Mouse (Mus musculus) kidney, adult 9 months (tissue): ENCODE measurements around the gene Bricd5.

Experiments
- DNase-seq: peaks from one replicate; pipeline ENCODE4 v3.0.0; 2022

The Bricd5 gene

DNA sequence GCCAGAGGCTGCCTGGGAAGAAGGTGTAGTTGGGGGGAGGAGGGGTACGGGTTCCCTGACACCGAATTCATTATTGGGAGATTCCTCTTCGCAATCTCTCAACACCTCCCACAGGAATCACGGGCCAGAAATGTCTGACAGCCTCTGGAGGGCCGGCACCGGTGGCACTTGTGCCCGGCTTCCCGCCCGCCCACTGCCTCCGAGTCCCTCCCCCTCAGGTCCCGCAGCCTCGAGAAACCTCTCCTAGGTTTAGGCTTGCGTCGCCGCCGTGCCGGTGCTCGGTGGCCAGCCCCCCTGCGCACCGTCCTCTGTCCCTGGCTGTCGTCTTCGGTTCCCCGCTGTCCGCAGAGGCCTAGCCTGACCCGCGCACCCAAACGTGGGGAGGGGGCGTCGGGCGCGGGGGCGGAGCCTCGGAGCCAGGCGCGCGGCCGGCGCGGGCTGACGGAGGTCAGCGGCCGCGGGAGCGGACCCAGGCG is 14.5 kb downstream of the Bricd5 start, which contains the start of gene Caskin1:
Gene Caskin1, plus strand, starts transcription at position 416 of the 476 bp plus-strand sequence.
- DNase-seq, result no peak

DNA sequence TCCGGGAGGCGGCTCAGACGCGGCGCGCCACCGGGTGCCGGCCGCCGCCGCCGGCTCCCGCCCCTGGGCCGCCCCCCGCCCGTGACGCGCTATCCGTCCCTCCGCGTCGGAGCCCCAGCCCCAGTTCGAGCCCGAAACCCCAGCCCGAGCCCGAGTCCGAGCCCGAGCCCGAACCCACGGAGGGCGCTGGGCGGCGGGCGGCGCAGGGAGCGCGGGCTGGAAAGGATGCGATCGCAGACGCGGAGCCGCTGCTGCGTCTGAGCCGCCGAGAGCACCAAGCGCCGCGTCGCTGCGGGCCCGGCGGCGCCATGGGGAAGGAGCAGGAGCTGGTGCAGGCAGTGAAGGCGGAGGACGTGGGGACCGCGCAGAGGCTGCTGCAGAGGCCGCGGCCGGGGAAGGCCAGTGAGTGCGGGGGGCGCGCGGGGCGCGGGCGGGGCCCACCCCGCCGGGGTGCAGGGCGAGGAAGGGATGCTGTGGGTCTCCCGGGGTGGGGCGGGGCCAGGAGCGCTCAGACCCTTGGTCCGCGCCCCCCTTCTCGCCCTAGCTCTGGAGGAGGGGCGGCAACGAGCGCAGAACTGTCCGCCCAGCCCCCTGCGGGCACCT is 15.1 kb downstream of the Bricd5 start:
- DNase-seq, result no peak

DNA sequence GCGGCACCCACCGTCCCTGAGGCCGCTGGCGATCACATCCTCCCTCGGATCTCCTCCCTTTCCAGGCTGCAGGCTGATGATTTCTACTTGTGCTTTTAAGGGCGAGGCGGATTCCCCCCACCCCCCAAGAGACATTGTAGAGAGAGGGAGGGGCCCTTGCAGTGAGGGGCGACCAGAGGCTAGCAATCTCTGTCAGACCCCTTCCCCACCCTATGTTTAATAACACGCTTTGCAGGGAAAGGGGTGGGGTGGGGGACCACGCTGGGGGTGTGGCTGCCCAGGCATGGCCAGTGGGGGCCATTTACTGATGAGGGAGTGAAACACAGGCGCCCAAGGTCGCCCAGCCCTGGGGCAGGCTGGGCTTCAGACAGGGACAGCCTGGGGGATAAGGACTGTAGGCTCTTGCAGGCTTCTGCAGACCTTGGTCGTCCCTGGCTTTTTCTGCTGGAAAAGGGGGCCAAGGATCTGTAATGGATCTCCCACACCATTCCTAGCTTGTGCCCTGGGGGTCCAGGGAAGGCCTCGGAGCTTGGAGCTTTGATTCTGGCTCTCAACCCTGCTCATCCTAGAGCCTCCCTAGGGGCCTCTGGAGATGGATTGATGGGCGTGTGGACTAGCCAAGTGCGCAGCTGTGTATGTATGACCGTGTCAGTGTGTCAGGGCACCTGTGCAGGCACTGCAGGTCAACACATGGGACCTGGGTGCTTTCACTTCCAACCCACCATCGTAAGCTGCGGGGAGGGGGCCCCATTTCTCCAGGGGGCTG is 15.8 kb downstream of the Bricd5 start:
- DNase-seq, result no peak

DNA sequence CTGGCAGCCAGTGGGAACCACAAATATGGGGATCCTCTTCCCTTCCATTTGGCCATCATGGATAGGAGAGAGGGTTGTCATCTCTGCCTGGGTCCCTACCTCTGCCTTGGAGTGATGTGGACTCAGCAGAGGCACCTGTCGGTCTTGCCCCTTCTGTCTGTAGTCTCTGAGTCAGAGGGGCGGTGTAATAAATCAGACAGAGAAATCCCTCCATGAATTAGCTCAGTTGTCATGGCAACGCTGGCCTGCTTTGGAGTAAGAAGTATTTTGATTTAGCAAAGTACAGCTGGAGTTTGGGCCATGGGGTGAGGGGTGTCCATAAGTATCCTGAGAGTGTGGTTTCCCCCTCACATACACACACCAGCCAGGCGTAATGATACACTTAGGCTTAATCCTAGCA is 16.7 kb downstream of the Bricd5 start:
- no peak for DNase-seq

DNA sequence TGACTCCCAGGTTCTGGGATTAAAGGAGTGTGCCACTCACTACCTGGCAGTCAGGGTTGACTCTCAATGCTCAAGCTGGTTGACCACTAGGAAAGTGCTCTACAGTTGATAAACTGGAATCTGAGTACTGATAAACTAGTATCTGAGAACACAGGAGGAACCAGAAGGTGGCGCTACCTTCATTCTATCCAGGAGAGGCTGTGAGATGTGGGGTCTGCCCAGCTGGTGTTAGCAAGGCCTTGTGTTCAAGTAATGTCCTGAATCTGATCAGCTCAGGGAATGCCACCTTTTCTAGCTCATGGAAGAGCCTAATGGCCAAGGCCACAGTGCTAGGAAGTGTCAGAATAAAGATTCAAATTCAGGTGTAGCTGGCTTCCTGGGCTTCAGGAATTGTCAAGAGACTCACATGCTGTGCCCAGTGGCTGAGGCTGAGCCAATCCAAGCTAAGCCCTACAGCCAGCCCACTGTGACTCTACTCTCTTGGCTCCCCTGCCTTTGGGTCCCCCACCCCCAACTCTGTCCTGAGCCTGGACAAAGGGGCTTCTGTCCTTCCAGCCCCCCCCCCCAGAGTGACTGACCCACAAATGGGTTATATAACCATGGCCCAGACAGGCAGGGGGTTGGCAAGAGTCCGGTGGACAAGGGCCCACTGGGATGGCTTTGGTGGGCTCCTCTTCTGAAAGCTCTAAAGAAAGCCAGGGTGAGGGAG is 21.1 kb downstream of the Bricd5 start:
- DNase-seq, result peak; percentile 51

DNA sequence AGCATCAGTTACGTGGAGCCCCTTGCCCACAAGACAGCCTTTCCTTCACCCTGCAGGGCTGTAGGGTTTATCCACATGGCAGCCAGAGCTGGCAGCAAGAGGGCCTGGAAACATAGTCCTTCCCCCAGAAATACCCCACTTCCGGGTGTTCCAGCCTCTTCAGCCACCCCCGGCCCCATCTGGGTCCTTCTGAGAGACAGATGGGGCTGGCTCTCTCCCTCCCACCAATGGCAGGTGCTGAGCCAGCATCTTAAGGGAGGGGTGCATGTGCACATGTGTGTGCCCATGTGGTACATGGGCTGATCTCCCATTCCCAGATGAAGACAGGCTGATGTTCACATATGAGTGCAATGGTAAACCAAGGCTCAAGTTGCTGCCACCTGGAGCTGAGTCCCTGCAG is 21.8 kb downstream of the Bricd5 start:
- DNase-seq, result no peak

DNA sequence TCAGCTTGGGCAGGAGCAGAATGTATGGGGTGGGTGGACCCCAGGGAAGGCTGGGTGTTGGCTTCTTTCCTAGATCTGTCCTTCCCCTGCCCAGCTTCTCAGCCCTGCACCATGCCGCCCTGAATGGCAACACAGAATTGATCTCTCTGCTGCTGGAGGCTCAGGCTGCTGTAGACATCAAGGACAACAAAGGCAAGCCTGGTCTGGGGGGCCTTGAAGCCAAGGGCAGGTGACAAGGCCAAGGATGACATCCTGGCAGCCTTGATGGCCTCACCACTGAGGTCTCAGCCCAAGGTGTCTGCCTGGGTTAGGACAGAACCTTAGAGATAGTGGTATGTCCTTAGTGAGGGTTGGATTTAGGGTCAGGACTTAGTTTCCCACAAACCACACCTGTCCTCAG is 22.3 kb downstream of the Bricd5 start:
- no peak for DNase-seq

DNA sequence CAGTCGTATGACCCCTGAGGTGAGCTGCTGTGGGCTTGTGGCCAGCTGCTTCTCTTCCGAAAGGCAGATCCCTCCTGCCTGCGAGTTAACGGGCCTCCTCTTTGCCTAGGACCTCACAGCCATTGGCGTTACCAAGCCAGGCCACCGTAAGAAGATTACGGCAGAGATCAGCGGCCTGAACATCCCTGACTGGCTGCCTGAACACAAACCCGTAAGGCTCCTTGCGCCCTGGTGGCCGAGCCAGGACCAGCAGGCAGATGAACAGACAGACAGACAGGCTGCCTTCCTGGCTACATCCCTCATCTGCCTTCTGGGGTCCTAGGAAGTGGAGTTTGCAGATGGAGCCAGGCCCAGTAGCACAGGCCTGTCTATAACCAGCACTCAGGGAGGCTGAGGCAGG is 28.5 kb downstream of the Bricd5 start:
- DNase-seq, result no peak

DNA sequence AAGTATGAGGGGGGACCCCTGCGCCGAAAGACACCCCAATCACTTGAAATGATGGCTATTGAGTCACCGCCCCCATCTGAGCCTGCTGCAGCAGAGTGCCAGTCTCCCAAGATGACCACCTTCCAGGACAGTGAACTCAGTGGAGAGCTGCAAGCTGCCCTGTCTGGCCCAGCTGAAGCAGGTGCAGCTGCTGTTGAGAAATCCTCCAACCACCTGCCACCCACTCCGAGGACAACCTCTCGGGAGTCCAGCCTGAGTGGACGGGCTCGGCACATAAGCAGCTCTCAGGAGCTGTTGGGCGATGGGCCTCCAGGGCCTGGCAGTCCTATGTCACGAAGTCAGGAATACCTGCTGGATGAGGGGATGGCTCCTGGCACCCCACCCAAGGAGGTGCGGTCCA is 30.4 kb downstream of the Bricd5 start:
- DNase-seq, result no peak

DNA sequence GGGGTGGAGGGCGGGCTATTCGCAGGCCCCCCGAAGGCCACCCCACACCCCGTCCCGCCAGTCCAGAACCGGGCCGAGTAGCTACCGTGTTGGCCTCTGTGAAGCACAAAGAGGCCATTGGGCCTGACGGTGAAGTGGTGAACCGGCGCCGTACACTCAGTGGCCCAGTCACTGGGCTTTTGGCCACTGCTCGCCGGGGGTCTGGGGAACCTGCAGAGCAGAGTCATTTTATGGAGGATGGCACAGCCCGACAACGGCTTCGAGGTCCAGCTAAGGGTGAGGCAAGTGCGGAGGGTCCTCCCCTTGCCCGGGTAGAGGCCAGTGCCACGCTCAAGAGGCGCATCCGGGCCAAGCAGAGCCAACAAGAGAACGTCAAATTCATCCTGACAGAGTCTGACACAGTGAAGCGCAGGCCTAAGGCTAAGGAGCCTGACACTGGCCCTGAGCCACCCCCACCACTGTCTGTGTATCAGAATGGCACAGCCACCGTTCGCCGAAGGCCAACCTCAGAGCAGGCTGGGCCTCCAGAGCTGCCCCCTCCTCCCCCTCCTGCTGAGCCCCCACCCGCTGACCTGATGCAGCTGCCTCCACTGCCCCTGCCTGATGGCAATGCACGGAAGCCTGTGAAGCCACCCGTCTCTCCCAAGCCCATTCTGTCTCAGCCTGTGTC is 31.7 kb downstream of the Bricd5 start:
- DNase-seq, result no peak

DNA sequence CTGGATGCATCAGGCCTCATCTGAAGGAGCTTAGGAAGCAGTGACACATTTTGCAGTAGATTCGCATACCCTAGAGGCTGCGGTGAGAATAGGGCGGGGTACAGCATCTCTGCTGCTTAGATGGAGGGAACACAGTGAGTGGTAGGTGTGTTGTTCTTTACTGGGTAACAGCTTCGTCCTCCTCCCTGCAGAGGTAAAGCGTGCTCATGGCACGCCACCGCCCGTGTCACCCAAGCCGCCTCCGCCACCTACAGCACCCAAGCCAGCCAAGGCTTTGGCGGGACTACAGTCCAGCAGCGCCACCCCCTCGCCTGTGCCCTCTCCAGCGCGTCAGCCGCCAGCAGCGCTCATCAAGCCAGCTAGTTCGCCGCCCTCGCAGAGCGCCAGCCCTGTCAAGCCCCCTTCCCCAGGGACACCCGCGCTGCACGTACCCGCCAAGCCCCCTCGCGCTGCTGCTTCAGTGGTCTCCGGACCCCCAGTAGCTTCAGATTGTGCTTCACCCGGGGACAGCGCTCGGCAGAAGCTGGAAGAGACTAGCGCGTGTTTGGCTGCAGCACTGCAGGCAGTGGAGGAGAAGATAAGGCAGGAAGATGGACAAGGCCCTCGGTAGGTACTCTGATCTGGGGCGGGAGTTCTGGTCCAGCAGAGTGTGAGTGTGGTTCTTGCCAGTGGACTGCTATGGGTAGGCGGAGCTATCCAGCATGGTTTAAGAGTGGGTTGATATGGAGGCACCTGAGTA is 32.8 kb downstream of the Bricd5 start:
- no peak for DNase-seq

DNA sequence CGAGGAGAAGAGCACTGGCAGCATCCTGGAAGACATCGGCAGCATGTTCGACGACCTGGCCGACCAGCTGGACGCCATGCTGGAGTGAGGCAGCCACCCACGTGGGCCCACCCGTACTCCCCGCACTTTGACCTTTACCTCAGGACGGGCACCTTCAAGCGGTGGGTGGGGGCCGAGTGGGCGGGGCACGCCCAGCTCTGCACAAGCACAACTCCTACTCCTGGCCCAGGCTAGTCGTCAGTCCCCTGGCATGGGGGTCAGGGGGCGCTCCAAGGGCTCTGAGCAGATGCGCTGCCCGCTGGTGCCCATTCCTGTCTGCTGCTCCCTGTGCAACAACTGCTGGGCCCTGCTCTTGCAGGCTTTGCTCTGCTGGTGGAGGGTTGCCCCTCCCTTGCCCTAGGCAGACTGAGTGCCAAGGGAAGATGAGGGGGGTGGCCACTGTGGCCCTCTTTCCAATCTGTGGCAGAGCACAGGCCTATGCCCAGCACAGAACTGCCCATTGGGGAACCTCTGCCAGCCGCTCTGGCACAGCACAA is 33.5 kb downstream of the Bricd5 start:
- no peak for DNase-seq

DNA sequence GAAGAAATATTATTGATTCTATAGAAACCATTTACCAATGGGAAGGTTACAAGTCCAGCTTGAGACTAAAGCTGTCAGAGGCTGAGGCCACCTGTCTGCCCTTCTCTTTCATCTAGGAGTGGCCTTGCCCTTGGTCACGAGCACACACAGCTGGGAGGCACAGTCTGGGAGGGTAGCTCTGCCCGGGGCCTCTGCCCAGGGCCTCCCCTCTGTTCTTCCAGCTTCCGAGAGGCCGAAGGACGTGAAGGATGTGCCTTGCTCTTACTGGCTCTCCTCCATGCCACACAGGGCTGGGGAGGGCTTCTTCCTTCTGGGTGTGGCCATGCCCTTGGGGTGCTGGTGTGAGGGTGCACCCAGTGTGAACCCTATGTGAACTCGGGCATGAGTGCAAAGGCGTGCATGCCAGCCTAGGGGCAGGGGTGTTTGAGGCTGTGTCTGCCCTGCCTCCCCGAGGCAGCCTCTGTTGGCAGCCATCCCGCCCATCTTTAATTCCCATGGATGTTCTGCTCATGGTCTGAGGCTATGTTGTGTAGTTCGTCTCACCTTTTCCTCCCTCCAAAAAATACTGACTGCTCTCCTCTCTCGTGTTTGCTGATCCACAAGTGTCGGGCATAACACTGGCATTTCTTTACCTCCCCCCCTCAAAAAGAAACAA is 34.2 kb downstream of the Bricd5 start:
- no peak for DNase-seq

DNA sequence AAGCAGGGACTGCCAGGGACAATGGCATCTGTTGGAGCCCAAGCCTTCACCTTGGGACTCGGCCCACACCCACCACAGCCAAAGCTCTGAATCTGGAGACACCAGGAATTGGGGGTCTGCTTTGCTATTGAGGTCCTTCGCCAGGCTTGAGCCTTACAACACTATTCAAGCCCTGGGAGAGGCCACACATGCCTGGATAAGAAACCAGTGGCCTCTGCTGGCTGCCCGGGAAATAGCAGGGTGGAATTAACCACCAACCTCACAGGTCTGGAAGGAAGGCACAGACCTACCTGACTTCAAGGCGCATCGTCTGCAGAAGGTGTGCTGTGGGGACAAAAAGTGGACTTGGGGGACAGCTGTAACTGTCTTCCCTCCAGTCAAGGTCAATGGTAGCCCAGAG is 39.9 kb downstream of the Bricd5 start:
- peak; percentile 73 for DNase-seq

DNA sequence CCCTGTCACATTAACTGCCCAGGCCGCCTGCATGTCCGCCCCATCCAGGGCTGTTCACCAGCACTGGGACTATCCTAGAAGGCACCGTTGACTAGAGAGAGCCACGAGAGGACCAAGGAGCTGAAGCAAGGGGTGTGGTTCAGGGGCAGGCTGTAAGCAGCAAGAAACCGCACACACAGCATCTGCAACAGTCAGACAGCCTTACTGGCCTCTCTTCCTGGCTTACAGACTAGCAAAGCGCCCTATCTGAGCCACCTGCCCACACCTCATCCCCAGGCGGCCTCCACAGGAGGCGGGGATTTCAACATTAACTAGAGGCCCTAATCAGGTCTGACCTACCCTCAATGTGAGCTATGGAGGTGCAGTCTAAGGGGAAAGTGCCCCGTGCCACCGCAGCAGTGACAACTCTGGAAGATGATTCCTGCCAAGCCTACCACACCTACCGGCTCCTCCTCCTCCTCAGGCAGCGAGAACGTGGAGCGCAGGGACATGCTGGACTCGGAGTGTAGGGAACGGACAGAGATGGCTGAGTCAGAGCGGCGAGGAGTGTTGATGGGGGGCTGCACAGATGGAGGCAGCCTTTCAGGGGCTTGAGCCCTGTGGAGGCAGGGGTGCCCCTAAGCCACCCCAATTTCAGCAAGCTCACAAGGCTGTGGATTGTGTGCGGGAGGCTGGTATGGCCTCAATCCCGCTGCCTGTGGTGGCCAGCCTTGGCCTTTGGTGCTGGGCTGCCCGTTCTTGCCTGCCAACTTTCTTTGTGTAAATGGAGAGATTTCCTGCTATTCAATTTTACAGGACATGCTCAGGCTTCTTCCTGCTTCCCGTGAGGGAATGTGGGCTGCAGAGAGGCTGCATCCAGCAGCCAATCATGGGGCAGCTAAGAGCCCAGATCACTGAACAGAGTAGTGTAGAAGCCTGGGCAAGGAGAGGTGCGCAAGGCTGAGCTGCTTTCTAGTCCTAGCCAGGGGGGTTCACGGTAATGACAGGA is 40.9 kb downstream of the Bricd5 start:
- DNase-seq, result peak; percentile 25

DNA sequence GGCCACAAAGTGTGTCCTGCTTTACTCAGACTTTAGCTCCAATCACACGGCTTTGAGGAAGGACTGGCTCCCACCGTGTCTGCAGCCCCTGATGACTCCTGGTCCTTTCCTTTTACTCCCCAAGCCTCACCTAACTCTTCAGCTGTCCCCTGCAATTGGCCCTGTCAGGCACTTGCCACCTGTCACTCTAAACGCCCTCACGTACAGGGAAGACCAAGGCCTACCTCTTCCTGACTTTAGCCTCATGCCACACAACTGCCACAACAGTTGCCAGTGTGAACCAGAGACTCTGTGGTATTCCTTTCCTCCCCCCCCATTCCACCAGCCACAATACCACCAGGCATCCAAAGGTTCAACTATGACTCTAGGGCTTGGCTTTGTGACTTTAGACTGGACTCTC is 46.8 kb downstream of the Bricd5 start:
- no peak for DNase-seq

DNA sequence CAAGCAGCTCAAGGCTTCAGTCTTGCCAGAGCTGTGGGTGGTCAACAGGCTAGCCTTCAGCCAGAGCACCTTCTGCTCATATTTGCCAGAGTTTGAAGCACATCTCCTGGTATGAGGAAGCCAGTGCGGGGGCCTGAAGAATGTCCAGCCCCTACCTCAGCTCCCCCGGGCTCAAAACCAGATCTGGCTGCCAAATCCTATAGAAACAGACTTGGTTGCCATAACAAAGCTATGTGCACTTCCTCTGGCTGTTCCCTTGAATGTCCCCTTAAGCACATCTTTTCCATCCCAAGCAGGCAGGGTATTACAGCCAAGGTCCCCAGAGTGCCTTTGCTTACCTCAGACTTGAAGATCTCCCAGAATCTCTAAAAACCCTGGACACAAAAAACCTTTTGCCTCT is 51.0 kb downstream of the Bricd5 start:
- DNase-seq, result no peak
